Mouse (Mus musculus): ENCODE results near the gene Rad9b. TPM values are rescaled to one million over a fixed set of nuclear protein-coding genes. Genes with fewer than 3 reads are reported as not detected.

The Rad9b gene
- polyA plus RNA-seq, 2 experiments: 2.3 to 2.7 TPM

DNA sequence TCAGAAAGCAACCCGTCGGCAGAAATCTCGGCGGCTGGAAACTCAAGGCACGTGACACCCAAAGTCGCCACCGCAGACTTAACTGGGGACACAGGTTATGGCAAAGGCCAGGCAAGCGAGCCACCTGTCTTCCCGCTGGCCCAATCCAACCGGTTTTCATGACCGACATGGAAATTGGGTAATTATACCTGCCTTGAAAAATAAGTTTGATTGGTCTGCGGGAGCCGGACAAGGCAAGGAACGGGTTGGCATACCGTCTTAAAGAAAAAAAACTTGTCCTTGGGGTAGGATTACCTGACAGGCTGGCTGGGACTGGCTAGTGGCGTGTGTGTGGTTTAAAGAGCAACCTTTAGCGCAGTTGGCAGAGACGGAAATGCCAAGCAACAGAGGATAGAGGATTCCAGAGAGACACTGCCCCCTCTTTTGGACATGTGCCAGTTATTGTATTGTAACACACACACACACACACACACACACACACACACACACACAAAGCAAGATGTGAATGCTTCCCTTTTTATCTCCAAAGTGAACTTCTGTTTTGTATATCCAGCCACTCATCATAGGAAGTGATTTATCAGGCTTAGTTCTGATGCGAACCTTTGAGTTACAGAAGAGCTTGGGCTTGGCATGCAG is 73.1 kb downstream of the Rad9b start:
- Histone ChIP-seq H3K9ac (replicated peaks) (no peak overlapping the region), H3K36me3 (replicated peaks; ENCODE audit: control insufficient read depth, insufficient read depth, low read depth) (no peaks in the 10 kb centered on the region), H3K27me3 (ENCODE audit: control insufficient read depth, insufficient read depth, low read length) (no peaks in the 10 kb centered on the region; the same call in 1 of the 2 replicates), H3K4me1 (replicated peaks; ENCODE audit: control insufficient read depth in 2 of 2, insufficient read depth in 2 of 2, low read length in 1 of 2) (peaks cover 15 to 23% of the 10 kb centered on the region in 2 experiments), H3K9me3 (ENCODE audit: control insufficient read depth, low read length) (no peaks in the 10 kb centered on the region), H3K27ac (no peak overlapping the region), H3K4me2 (ENCODE audit: low read depth) (peak overlapping the region; percentile 5; the same call in 1 of the 2 replicates), H3K4me3 (ENCODE audit: insufficient read depth in 1 of 2, low read depth in 2 of 2, low read length in 2 of 2) (no peak overlapping the region)
- 38% methylated on average over 19 of the region's 19 CpGs for WGBS (ENCODE audit: insufficient replicate concordance)
- ATAC-seq (ENCODE audit: insufficient read depth) (no peak), DNase-seq (ENCODE audit: low read depth in 3 of 3, low spot score in 3 of 3) (no peak)
- no peak for TF ChIP-seq EP300 (IDR thresholded peaks at IDR 0.05; ENCODE audit: low read depth)

DNA sequence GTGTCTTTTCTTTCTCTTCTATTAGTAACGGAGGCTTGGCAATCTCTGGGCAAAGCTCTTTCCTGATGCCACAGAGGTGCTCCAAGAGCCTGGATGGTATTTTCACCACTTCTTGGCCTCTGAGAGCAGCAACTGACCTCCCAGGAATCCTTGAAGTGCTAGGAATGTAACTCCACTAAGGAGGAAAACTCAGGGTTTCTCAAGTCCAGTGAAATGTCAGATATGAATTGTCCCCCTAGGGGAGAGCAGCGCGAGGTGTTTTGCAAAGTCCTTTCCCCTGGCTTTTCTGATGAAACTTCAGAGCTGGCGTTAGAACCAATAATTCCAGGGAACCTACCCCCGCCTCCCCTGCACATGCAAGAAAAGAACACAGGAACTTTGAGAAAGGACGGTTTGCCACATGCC is 73.6 kb downstream of the Rad9b start:
- WGBS (ENCODE audit: insufficient replicate concordance): 46% methylated on average over 6 of the region's 6 CpGs
- peak overlapping the region; percentile 5; the same call in 1 of the 2 replicates for H3K4me2 ChIP-seq (ENCODE audit: low read depth)
- ATAC-seq (ENCODE audit: insufficient read depth) (no peak), DNase-seq (ENCODE audit: low read depth in 3 of 3, low spot score in 3 of 3) (no peak)
- no peak overlapping the region for H3K4me3 ChIP-seq (ENCODE audit: insufficient read depth in 1 of 2, low read depth in 2 of 2, low read length in 2 of 2)
- H3K27ac ChIP-seq: no peak overlapping the region
- no peaks in the 10 kb centered on the region; the same call in 1 of the 2 replicates for H3K27me3 ChIP-seq (ENCODE audit: control insufficient read depth, insufficient read depth, low read length)
- H3K36me3 ChIP-seq (replicated peaks; ENCODE audit: control insufficient read depth, insufficient read depth, low read depth): no peaks in the 10 kb centered on the region
- TF ChIP-seq CTCF (IDR thresholded peaks at IDR 0.05; ENCODE audit: low read depth) (no peak), EP300 (IDR thresholded peaks at IDR 0.05; ENCODE audit: low read depth) (no peak)
- no peaks in the 10 kb centered on the region for H3K9me3 ChIP-seq (ENCODE audit: control insufficient read depth, low read length)
- H3K9ac ChIP-seq (replicated peaks): no peak overlapping the region
- H3K4me1 ChIP-seq (replicated peaks; ENCODE audit: control insufficient read depth in 2 of 2, insufficient read depth in 2 of 2, low read length in 1 of 2): peaks cover 10 to 19% of the 10 kb centered on the region in 2 experiments

DNA sequence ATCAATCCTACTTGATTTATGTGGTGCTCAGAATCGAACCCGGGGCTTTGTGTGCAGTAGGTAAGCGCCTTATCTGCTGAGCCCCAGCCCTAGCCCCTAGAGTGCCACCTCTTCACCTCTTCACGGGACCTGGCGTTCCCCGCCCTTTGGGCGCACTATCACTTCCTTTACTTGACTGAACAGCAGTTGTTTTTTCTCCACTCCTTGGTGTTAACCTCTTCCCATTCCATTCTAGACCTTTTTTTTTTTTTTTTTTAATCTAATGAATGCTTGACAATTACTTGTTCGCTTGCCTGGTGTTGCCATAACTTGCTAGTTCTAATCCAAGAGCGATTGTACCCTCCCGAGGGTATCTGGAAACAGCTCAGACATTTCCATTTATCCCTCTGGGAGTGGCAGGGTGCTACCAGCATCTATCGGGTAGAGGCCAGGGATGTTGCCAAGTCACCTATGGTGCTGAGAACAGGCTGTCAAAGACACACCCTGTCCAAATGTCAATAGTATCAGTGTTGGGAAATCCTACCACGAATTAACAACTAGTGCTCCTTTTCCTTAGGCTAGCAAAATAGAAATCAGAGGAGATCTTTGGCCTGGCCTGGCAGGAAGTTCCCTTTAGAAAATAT is 74.1 kb downstream of the Rad9b start:
- TF ChIP-seq CTCF (IDR thresholded peaks at IDR 0.05; ENCODE audit: low read depth) (no peak), EP300 (IDR thresholded peaks at IDR 0.05; ENCODE audit: low read depth) (no peak)
- no peaks in the 10 kb centered on the region for H3K36me3 ChIP-seq (replicated peaks; ENCODE audit: control insufficient read depth, insufficient read depth, low read depth)
- no peak for ATAC-seq (ENCODE audit: insufficient read depth)
- DNase-seq (ENCODE audit: low read depth in 3 of 3, low spot score in 3 of 3): no peak
- H3K4me2 ChIP-seq (ENCODE audit: low read depth): no peak overlapping the region
- no peaks in the 10 kb centered on the region; the same call in 1 of the 2 replicates for H3K27me3 ChIP-seq (ENCODE audit: control insufficient read depth, insufficient read depth, low read length)
- no peaks in the 10 kb centered on the region for H3K9me3 ChIP-seq (ENCODE audit: control insufficient read depth, low read length)
- 50% methylated on average over 12 of the region's 12 CpGs for WGBS (ENCODE audit: insufficient replicate concordance)
- peaks cover 7 to 22% of the 10 kb centered on the region in 2 experiments for H3K4me1 ChIP-seq (replicated peaks; ENCODE audit: control insufficient read depth in 2 of 2, insufficient read depth in 2 of 2, low read length in 1 of 2)
- no peak overlapping the region for H3K9ac ChIP-seq (replicated peaks)
- H3K4me3 ChIP-seq (ENCODE audit: insufficient read depth in 1 of 2, low read depth in 2 of 2, low read length in 2 of 2): no peak overlapping the region
- no peak overlapping the region for H3K27ac ChIP-seq

DNA sequence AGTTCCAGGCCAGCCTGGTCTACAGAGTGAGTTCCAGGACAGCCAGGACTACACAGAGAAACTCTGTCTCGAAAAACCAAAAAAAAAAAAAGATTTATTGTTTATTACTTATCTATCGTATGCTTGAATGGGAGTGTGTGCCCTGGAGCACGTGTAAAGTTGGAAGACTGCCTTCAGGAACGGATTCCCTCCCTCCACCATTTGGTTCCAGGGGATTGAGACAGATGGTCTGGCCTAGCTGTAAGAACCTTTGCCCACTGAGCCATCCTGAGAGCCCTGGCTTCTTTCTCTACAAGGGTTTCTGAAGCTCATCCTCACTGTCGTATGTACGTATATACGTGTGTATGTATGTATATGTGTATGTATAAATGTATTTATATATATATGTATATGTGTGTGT is 75.1 kb downstream of the Rad9b start:
- TF ChIP-seq EP300 (IDR thresholded peaks at IDR 0.05; ENCODE audit: low read depth): no peak
- TF ChIP-seq CTCF (IDR thresholded peaks at IDR 0.05; ENCODE audit: low read depth): no peak
- no peak overlapping the region for H3K9ac ChIP-seq (replicated peaks)
- WGBS (ENCODE audit: insufficient replicate concordance): 80% methylated on average over 7 of the region's 7 CpGs
- H3K4me3 ChIP-seq (ENCODE audit: insufficient read depth in 1 of 2, low read depth in 2 of 2, low read length in 2 of 2): no peak overlapping the region
- H3K27ac ChIP-seq: no peak overlapping the region
- ATAC-seq (ENCODE audit: insufficient read depth) (no peak), DNase-seq (ENCODE audit: low read depth in 3 of 3, low spot score in 3 of 3) (no peak)
- no peak overlapping the region for H3K4me2 ChIP-seq (ENCODE audit: low read depth)
- no peaks in the 10 kb centered on the region; the same call in 1 of the 2 replicates for H3K27me3 ChIP-seq (ENCODE audit: control insufficient read depth, insufficient read depth, low read length)
- peaks cover 7 to 25% of the 10 kb centered on the region in 2 experiments for H3K4me1 ChIP-seq (replicated peaks; ENCODE audit: control insufficient read depth in 2 of 2, insufficient read depth in 2 of 2, low read length in 1 of 2)
- no peaks in the 10 kb centered on the region for H3K9me3 ChIP-seq (ENCODE audit: control insufficient read depth, low read length)
- no peaks in the 10 kb centered on the region for H3K36me3 ChIP-seq (replicated peaks; ENCODE audit: control insufficient read depth, insufficient read depth, low read depth)

DNA sequence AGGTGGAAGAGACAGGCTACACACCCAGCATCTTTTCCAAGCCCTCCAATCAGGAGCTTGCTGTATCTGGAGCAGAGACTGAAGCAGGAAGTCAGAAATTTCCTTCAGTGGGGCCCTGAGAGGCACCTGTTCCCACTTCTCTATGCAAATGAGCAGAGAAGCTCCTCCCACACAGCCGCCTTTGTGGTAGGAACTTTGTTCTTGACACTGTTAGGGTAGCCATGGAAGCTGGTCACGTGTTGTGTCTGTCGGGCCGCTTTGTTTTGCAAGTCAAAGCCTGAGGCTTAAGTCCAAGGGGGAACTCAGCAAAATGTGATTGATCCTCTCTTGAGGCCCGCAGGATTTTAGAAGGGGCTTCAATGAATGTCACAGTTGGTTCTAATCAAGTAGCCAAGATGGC is 79.2 kb downstream of the Rad9b start:
- WGBS (ENCODE audit: insufficient replicate concordance): 14% methylated on average over 5 of the region's 5 CpGs
- ATAC-seq (ENCODE audit: insufficient read depth): peak; percentile 50
- Histone ChIP-seq H3K9me3 (ENCODE audit: control insufficient read depth, low read length) (no peaks in the 10 kb centered on the region), H3K4me3 (ENCODE audit: insufficient read depth in 1 of 2, low read depth in 2 of 2, low read length in 2 of 2) (no peak overlapping the region), H3K4me2 (ENCODE audit: low read depth) (no peak overlapping the region; the same call in 1 of the 2 replicates), H3K9ac (replicated peaks) (no peak overlapping the region), H3K27me3 (ENCODE audit: control insufficient read depth, insufficient read depth, low read length) (no peaks in the 10 kb centered on the region), H3K36me3 (replicated peaks; ENCODE audit: control insufficient read depth, insufficient read depth, low read depth) (no peaks in the 10 kb centered on the region), H3K27ac (no peak overlapping the region), H3K4me1 (replicated peaks; ENCODE audit: control insufficient read depth in 2 of 2, insufficient read depth in 2 of 2, low read length in 1 of 2) (peaks cover 0 to 9% of the 10 kb centered on the region in 2 experiments; a peak in 2 of 4 replicates)
- TF ChIP-seq EP300 (IDR thresholded peaks at IDR 0.05; ENCODE audit: low read depth): no peak
- TF ChIP-seq CTCF (IDR thresholded peaks at IDR 0.05; ENCODE audit: low read depth): no peak
- peak in 2 of 3 experiments; percentile 38 to 49 for DNase-seq (ENCODE audit: low read depth in 3 of 3, low spot score in 3 of 3)

Other genes starting within 250 kb of the Rad9b start
- 0.01 and 0.13 TPM in 2 replicates for gene Ccdc63, start 213.4 kb downstream of the Rad9b start, polyA plus RNA-seq (2012; rRNA removed)
- gene Ccdc63, start 213.4 kb downstream of the Rad9b start, polyA plus RNA-seq (2014; fragmentation: Nextera tagmentation; extraction: Ambion mirVana): not detected in 2 replicates
- gene Ppp1cc, start 196.0 kb downstream of the Rad9b start, polyA plus RNA-seq (2012; rRNA removed): 84.5 and 119 TPM in 2 replicates
- 139 and 165 TPM in 2 replicates for gene Ppp1cc, start 196.0 kb downstream of the Rad9b start, polyA plus RNA-seq (2014; fragmentation: Nextera tagmentation; extraction: Ambion mirVana)
- gene Hvcn1, start 147.4 kb downstream of the Rad9b start, polyA plus RNA-seq (2012; rRNA removed): 1.2 and 1.3 TPM in 2 replicates
- gene Hvcn1, start 147.4 kb downstream of the Rad9b start, polyA plus RNA-seq (2014; fragmentation: Nextera tagmentation; extraction: Ambion mirVana): 1.5 and 1.6 TPM in 2 replicates
- 1.7 and 2.0 TPM in 2 replicates for gene Tctn1, start 89.8 kb downstream of the Rad9b start, polyA plus RNA-seq (2012; rRNA removed)
- gene Tctn1, start 89.8 kb downstream of the Rad9b start, polyA plus RNA-seq (2014; fragmentation: Nextera tagmentation; extraction: Ambion mirVana): 0.50 and 0.58 TPM in 2 replicates
- 3.5 and 3.6 TPM in 2 replicates for gene Pptc7, start 69.9 kb downstream of the Rad9b start, polyA plus RNA-seq (2012; rRNA removed)
- gene Pptc7, start 69.9 kb downstream of the Rad9b start, polyA plus RNA-seq (2014; fragmentation: Nextera tagmentation; extraction: Ambion mirVana): 2.7 and 2.9 TPM in 2 replicates
- 35.2 and 48.1 TPM in 2 replicates for gene Vps29, start 136 bp upstream of the Rad9b start, polyA plus RNA-seq (2012; rRNA removed)
- gene Vps29, start 136 bp upstream of the Rad9b start, polyA plus RNA-seq (2014; fragmentation: Nextera tagmentation; extraction: Ambion mirVana): 125 and 130 TPM in 2 replicates
- 27.6 and 40.8 TPM in 2 replicates for gene Gpn3, start 17.6 kb upstream of the Rad9b start, polyA plus RNA-seq (2012; rRNA removed)
- 60.5 and 63.9 TPM in 2 replicates for gene Gpn3, start 17.6 kb upstream of the Rad9b start, polyA plus RNA-seq (2014; fragmentation: Nextera tagmentation; extraction: Ambion mirVana)
- 14.1 and 18.1 TPM in 2 replicates for gene Fam216a, start 18.1 kb upstream of the Rad9b start, polyA plus RNA-seq (2012; rRNA removed)
- 17.1 and 23.0 TPM in 2 replicates for gene Fam216a, start 18.1 kb upstream of the Rad9b start, polyA plus RNA-seq (2014; fragmentation: Nextera tagmentation; extraction: Ambion mirVana)
- gene Arpc3, start 37.6 kb upstream of the Rad9b start, polyA plus RNA-seq (2012; rRNA removed): 146 and 180 TPM in 2 replicates
- 36.3 and 38.5 TPM in 2 replicates for gene Arpc3, start 37.6 kb upstream of the Rad9b start, polyA plus RNA-seq (2014; fragmentation: Nextera tagmentation; extraction: Ambion mirVana)
- gene Anapc7, start 67.5 kb upstream of the Rad9b start, polyA plus RNA-seq (2012; rRNA removed): 9.5 and 13.2 TPM in 2 replicates
- gene Anapc7, start 67.5 kb upstream of the Rad9b start, polyA plus RNA-seq (2014; fragmentation: Nextera tagmentation; extraction: Ambion mirVana): 9.0 TPM in 2 replicates
- 18.9 and 25.9 TPM in 2 replicates for gene Atp2a2, start 148.0 kb upstream of the Rad9b start, polyA plus RNA-seq (2012; rRNA removed)
- 12.8 and 13.1 TPM in 2 replicates for gene Atp2a2, start 148.0 kb upstream of the Rad9b start, polyA plus RNA-seq (2014; fragmentation: Nextera tagmentation; extraction: Ambion mirVana)